Mouse (Mus musculus): ENCODE data around the gene Timm23. TPM values are rescaled to one million over a fixed set of nuclear protein-coding genes. Genes with fewer than 3 reads are reported as not detected.
"Not testable (repeated sequence)": the region's sequence is repeated elsewhere in the genome, so short reads cannot be mapped to it uniquely, and the experiment has no call there.

The Timm23 gene
- 159 and 163 TPM in 2 replicates for polyA plus RNA-seq (2015; fragmentation: Nextera tagmentation; extraction: Ambion mirVana)

- peaks cover 29% of the 10 kb centered on the region for H3K36me3 ChIP-seq (replicated peaks)
- peak within 1 kb of the TSS; percentile 88 for H3K4me2 ChIP-seq
- peaks cover 30% of the 10 kb centered on the region for H3K4me1 ChIP-seq (replicated peaks)
- H3K9ac ChIP-seq, result peak within 1 kb of the TSS; percentile 98
- H3K27ac ChIP-seq (replicated peaks), result peak within 1 kb of the TSS; percentile 85
- H3K9me3 ChIP-seq (replicated peaks), result no peaks in the 10 kb centered on the region
- peak within 1 kb of the TSS; percentile 100 for H3K4me3 ChIP-seq (replicated peaks)
- WGBS (ENCODE audit: insufficient replicate concordance), result under 1% methylated on average over 77 of the region's 77 CpGs
- H3K27me3 ChIP-seq, result no peaks in the 10 kb centered on the region
- peak; percentile 94 for ATAC-seq (ENCODE audit: insufficient read depth)
These were observed at the start of gene Timm23, which contains the start of gene Parg for GRCm38 (mm10) chr14:32201791-32202451. Gene Timm23, minus strand, starts transcription at chr14:32201898. Gene Parg, plus strand, starts transcription at chr14:32201949.

DNA sequence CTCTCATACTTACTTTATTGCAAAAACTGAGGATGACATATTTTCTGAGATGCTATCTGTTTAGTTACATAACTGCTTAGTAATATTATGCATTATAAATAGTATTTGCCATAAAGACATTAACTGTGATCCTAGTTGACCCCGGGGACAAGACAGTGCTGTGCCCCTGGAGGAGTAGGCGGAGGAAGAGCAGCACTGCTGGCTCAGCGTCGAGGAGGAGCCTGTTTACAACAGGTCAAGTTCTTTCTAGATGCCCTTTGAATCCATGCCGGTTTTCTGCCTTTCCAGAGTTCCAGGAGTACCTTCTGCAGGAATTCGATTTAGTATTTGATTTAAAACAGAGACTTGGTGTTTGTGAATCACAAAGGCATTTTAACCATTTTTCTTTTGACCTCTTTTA, 47.9 kb upstream of the Timm23 start:
- H3K27me3 ChIP-seq, result no peaks in the 10 kb centered on the region
- peaks cover 21% of the 10 kb centered on the region for H3K36me3 ChIP-seq (replicated peaks)
- no peak overlapping the region for H3K27ac ChIP-seq (replicated peaks)
- H3K9ac ChIP-seq, result no peak overlapping the region
- H3K9me3 ChIP-seq (replicated peaks), result no peaks in the 10 kb centered on the region
- H3K4me3 ChIP-seq (replicated peaks), result no peak overlapping the region
- no peaks in the 10 kb centered on the region for H3K4me1 ChIP-seq (replicated peaks)
- 80% methylated on average over 6 of the region's 6 CpGs for WGBS (ENCODE audit: insufficient replicate concordance)
- H3K4me2 ChIP-seq, result no peak overlapping the region
- no peak for ATAC-seq (ENCODE audit: insufficient read depth)

GRCm38 (mm10) chr14:32246019-32246418, 44.3 kb upstream of the Timm23 start:
- Histone ChIP-seq H3K9me3 (replicated peaks) (no peaks in the 10 kb centered on the region), H3K27ac (replicated peaks) (no peak overlapping the region), H3K9ac (no peak overlapping the region), H3K36me3 (replicated peaks) (peaks cover 26% of the 10 kb centered on the region), H3K4me2 (no peak overlapping the region), H3K4me1 (replicated peaks) (no peaks in the 10 kb centered on the region), H3K4me3 (replicated peaks) (no peak overlapping the region), H3K27me3 (no peaks in the 10 kb centered on the region)
- ATAC-seq (ENCODE audit: insufficient read depth), result no peak
- 55% methylated on average over 2 of the region's 2 CpGs for WGBS (ENCODE audit: insufficient replicate concordance)

DNA sequence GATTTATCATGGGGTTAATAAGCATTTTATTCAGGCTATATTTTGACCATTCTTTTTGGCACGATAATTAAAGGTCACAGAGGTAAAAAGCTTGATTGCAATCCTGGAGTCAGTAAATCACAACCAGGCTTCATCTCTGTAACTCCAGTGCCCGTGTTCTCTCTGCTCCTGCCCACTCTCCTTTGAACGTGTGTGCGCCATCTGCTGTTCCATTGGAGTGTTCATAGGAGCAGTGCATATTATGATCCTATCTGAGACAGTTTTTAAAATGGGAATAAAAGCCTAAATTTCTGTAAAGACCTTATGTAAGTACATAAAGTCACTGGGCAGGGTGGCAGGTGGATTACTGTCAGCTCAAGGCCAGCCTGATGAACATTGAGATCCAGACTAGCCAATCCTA, 40.7 kb upstream of the Timm23 start:
- Histone ChIP-seq H3K36me3 (replicated peaks) (peaks cover 36% of the 10 kb centered on the region), H3K27ac (replicated peaks) (no peak overlapping the region), H3K4me1 (replicated peaks) (no peaks in the 10 kb centered on the region), H3K9me3 (replicated peaks) (no peaks in the 10 kb centered on the region), H3K4me3 (replicated peaks) (no peak overlapping the region), H3K9ac (no peak overlapping the region), H3K27me3 (no peaks in the 10 kb centered on the region), H3K4me2 (no peak overlapping the region)
- 81% methylated on average over 4 of the region's 4 CpGs for WGBS (ENCODE audit: insufficient replicate concordance)
- ATAC-seq (ENCODE audit: insufficient read depth), result no peak

GRCm38 (mm10) chr14:32228996-32229395, 27.3 kb upstream of the Timm23 start:
- H3K36me3 ChIP-seq (replicated peaks), result 0 out of 2 replicates have a peak, but pooled peaks cover 10% of the 10 kb centered on the region
- H3K27ac ChIP-seq (replicated peaks), result no peak overlapping the region
- no peaks in the 10 kb centered on the region for H3K9me3 ChIP-seq (replicated peaks)
- WGBS (ENCODE audit: insufficient replicate concordance), result 1% methylated on average over 2 of the region's 2 CpGs
- no peak for ATAC-seq (ENCODE audit: insufficient read depth)
- H3K9ac ChIP-seq, result no peak overlapping the region
- no peak overlapping the region for H3K4me2 ChIP-seq
- H3K4me3 ChIP-seq (replicated peaks), result no peak overlapping the region
- H3K4me1 ChIP-seq (replicated peaks), result no peaks in the 10 kb centered on the region
- H3K27me3 ChIP-seq, result no peaks in the 10 kb centered on the region

GRCm38 (mm10) chr14:32226601-32227000, 24.9 kb upstream of the Timm23 start:
- no peak for ATAC-seq (ENCODE audit: insufficient read depth)
- H3K27ac ChIP-seq (replicated peaks), result no peak overlapping the region
- H3K9me3 ChIP-seq (replicated peaks), result no peaks in the 10 kb centered on the region
- no peaks in the 10 kb centered on the region for H3K27me3 ChIP-seq
- 0 out of 2 replicates have a peak, but pooled peaks cover 12% of the 10 kb centered on the region for H3K36me3 ChIP-seq (replicated peaks)
- H3K4me3 ChIP-seq (replicated peaks), result no peak overlapping the region
- no peak overlapping the region for H3K9ac ChIP-seq
- no peak overlapping the region for H3K4me2 ChIP-seq
- no peaks in the 10 kb centered on the region for H3K4me1 ChIP-seq (replicated peaks)

- peak overlapping the region; percentile 85 for H3K27ac ChIP-seq (replicated peaks)
- peak overlapping the region; percentile 98 for H3K9ac ChIP-seq
- ATAC-seq (ENCODE audit: insufficient read depth), result peak; percentile 41
- H3K4me3 ChIP-seq (replicated peaks), result peak overlapping the region; percentile 100
- WGBS (ENCODE audit: insufficient replicate concordance), result under 1% methylated on average over 24 of the region's 26 CpGs
- peaks cover 32% of the 10 kb centered on the region for H3K36me3 ChIP-seq (replicated peaks)
- H3K9me3 ChIP-seq (replicated peaks), result no peaks in the 10 kb centered on the region
- peaks cover 30% of the 10 kb centered on the region for H3K4me1 ChIP-seq (replicated peaks)
- H3K4me2 ChIP-seq, result peak overlapping the region; percentile 88
- H3K27me3 ChIP-seq, result no peaks in the 10 kb centered on the region
These were observed 344 bp downstream of the Timm23 start for GRCm38 (mm10) chr14:32201354-32201753.

DNA sequence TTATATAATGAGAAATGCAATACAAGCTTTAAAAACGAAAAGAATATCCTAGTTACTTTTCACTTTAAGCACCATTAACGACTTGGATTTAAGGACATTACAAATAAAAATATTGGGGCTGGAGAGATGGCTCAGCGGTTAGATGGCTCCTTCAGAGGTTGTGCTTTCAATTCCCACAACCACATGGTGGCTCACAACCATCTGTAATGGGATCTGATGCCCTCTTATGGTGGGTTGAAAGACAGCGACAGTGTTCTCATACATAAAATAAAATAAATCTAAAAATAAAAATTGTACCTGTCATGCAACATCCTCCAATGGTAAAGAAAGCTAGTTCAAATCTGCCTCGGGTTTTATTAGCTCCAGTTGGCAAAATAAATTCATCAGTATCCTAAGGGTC, 8.1 kb downstream of the Timm23 start:
- H3K27ac ChIP-seq (replicated peaks); H3K9me3 ChIP-seq (replicated peaks); H3K4me2 ChIP-seq; ATAC-seq (ENCODE audit: insufficient read depth); H3K27me3 ChIP-seq; H3K4me1 ChIP-seq (replicated peaks); H3K9ac ChIP-seq; H3K4me3 ChIP-seq (replicated peaks): not testable (repeated sequence)
- peaks cover 70% of the 10 kb centered on the region for H3K36me3 ChIP-seq (replicated peaks)
- WGBS (ENCODE audit: insufficient replicate concordance), result 67% methylated on average over 5 of the region's 5 CpGs

GRCm38 (mm10) chr14:32192437-32192836, 9.3 kb downstream of the Timm23 start:
- no peaks in the 10 kb centered on the region for H3K27me3 ChIP-seq
- H3K4me1 ChIP-seq (replicated peaks), result peaks cover 7% of the 10 kb centered on the region
- H3K9ac ChIP-seq, result no peak overlapping the region
- H3K4me3 ChIP-seq (replicated peaks), result no peak overlapping the region
- H3K27ac ChIP-seq (replicated peaks), result no peak overlapping the region
- peaks cover 72% of the 10 kb centered on the region for H3K36me3 ChIP-seq (replicated peaks)
- H3K9me3 ChIP-seq (replicated peaks), result no peaks in the 10 kb centered on the region
- peak; percentile 32; the same call in 1 of the 2 replicates for ATAC-seq (ENCODE audit: insufficient read depth)
- no peak overlapping the region for H3K4me2 ChIP-seq
- WGBS (ENCODE audit: insufficient replicate concordance), result 35% methylated on average over 3 of the region's 3 CpGs

GRCm38 (mm10) chr14:32191926-32192325, 9.8 kb downstream of the Timm23 start:
- Histone ChIP-seq H3K27ac (replicated peaks) (peak overlapping the region; percentile 26; the same call in 1 of the 2 replicates), H3K36me3 (replicated peaks) (peaks cover 72% of the 10 kb centered on the region)
- WGBS (ENCODE audit: insufficient replicate concordance), result 54% methylated on average over 5 of the region's 5 CpGs

DNA sequence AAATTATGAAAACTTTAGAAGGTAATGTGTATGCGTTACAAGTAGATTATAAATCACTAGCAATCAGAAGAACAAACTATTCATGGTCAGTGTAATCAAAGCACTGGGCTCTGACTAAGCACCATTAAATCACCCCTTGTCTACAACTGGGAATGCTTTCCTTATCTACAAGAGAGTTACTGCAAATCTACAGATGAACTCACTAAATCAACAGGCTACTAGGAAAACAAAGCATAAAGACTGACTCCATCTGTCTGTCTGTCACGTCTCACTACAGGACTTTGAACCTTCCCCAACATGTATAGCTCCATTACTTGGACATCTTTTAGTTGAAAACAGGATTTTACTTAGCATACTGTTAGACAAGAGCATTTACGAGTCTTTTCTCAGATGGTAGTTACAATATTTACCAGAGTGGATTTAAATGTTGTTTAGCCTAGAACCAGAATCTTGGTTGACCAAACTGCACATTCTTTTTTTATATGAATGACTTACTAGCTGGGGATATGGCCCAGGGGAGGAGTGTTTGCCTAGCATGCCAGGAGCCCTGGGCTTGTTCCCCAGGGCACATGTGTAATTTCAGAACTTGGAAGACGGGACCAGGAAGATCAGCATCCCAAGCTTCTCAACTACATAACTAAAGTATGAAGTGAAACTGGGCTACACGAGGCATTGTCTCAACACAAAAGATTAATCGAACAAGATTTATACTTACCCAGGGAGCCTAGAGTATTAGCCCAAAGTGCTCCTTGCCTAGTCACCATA, 10.9 kb downstream of the Timm23 start:
- Histone ChIP-seq H3K9me3 (replicated peaks) (no peaks in the 10 kb centered on the region), H3K4me1 (replicated peaks) (peaks cover 7% of the 10 kb centered on the region), H3K27ac (replicated peaks) (peak overlapping the region; percentile 45), H3K4me3 (replicated peaks) (no peak overlapping the region), H3K36me3 (replicated peaks) (peaks cover 81% of the 10 kb centered on the region), H3K9ac (no peak overlapping the region), H3K27me3 (no peaks in the 10 kb centered on the region), H3K4me2 (no peak overlapping the region)
- ATAC-seq (ENCODE audit: insufficient read depth), result peak; percentile 67
- 75% methylated on average over 6 of the region's 6 CpGs for WGBS (ENCODE audit: insufficient replicate concordance)

More at GRCm38 (mm10) chr14:32191926-32192325, 9.8 kb downstream of the Timm23 start:
- Histone ChIP-seq H3K9ac (no peak overlapping the region), H3K4me2 (no peak overlapping the region), H3K9me3 (replicated peaks) (no peaks in the 10 kb centered on the region), H3K27me3 (no peaks in the 10 kb centered on the region), H3K4me3 (replicated peaks) (no peak overlapping the region), H3K4me1 (replicated peaks) (peaks cover 7% of the 10 kb centered on the region)
- no peak for ATAC-seq (ENCODE audit: insufficient read depth)
